ENCODE assay signal across 10 mouse cellular contexts in genomic region chr9:46003729-46004128, GRCm38 (mm10). TPM values are rescaled to one million over a fixed set of nuclear protein-coding genes. Genes with fewer than 3 reads are reported as not detected.
DNase-seq lines count a peak whose midpoint lies in the region; ATAC-seq lines count a peak whose summit lies in the region.
"Had no signal": no experiment of that assay in that cellular context is flagged by ENCODE, and none has a peak within 500 bp of the region (broad histone marks: within the 10 kb centered on the region; RNA-seq: fewer than 3 reads in every experiment).

No protein-coding gene starts in this region.

- intact Hi-C loops in left cerebral cortex, postnatal 36 days (cut with DNase I), result loop anchor here (2.0 kb wide), 2 partner anchors 187 to 243 kb away; no protein-coding TSS in a partner anchor

- no peak overlapping the region for H3K4me3 ChIP-seq in embryonic facial prominence, embryonic 11.5 days (ENCODE audit: low read depth, low read length)
- H3K4me3 ChIP-seq in hindbrain, embryonic 14.5 days (replicated peaks; ENCODE audit: low read length), result no peak overlapping the region
- H3K4me3 ChIP-seq: embryonic facial prominence, embryonic 15.5 days; neural tube, embryonic 13.5 days had no signal

- H3K27me3 ChIP-seq in embryonic facial prominence, embryonic 11.5 days (ENCODE audit: control insufficient read depth, insufficient read depth, low read length), result no peaks in the 10 kb centered on the region
- H3K27me3 ChIP-seq in hindbrain, embryonic 14.5 days (ENCODE audit: control insufficient read depth, insufficient read depth, low read length), result no peaks in the 10 kb centered on the region
- H3K27me3 ChIP-seq: embryonic facial prominence, embryonic 15.5 days; neural tube, embryonic 13.5 days had no signal

- H3K9ac ChIP-seq in embryonic facial prominence, embryonic 11.5 days (replicated peaks; ENCODE audit: low read length), result no peak overlapping the region
- no peak overlapping the region for H3K9ac ChIP-seq in hindbrain, embryonic 14.5 days
- H3K9ac ChIP-seq: embryonic facial prominence, embryonic 15.5 days; neural tube, embryonic 13.5 days had no signal

- no peak for ATAC-seq in embryonic facial prominence, embryonic 11.5 days (replicated peaks; ENCODE audit: insufficient number of reproducible peaks, low FRiP score, low TSS enrichment, low read depth)
- ATAC-seq in hindbrain, embryonic 14.5 days (ENCODE audit: low FRiP score), result no peak

- H3K36me3 ChIP-seq in embryonic facial prominence, embryonic 11.5 days (replicated peaks; ENCODE audit: control insufficient read depth, insufficient read depth, low read depth, low read length), result no peaks in the 10 kb centered on the region
- H3K36me3 ChIP-seq in hindbrain, embryonic 14.5 days (replicated peaks; ENCODE audit: control insufficient read depth, insufficient read depth), result no peaks in the 10 kb centered on the region
- H3K36me3 ChIP-seq: embryonic facial prominence, embryonic 15.5 days; neural tube, embryonic 13.5 days had no signal

- WGBS in embryonic facial prominence, embryonic 11.5 days, result 9% methylated on average over 7 of the region's 7 CpGs
- 7% methylated on average over 7 of the region's 7 CpGs for WGBS in hindbrain, embryonic 14.5 days

- H3K4me2 ChIP-seq in embryonic facial prominence, embryonic 11.5 days (ENCODE audit: low read depth, low read length), result no peak overlapping the region
- no peak overlapping the region for H3K4me2 ChIP-seq in hindbrain, embryonic 14.5 days (replicated peaks)
- H3K4me2 ChIP-seq: embryonic facial prominence, embryonic 15.5 days; neural tube, embryonic 13.5 days had no signal

- H3K4me1 ChIP-seq in embryonic facial prominence, embryonic 11.5 days (ENCODE audit: control insufficient read depth, insufficient read depth, low read length), result no peaks in the 10 kb centered on the region
- H3K4me1 ChIP-seq in hindbrain, embryonic 14.5 days (replicated peaks; ENCODE audit: control insufficient read depth, insufficient read depth, low read length), result no peaks in the 10 kb centered on the region
- H3K4me1 ChIP-seq: embryonic facial prominence, embryonic 15.5 days; neural tube, embryonic 13.5 days had no signal

- peak; percentile 75 to 90 for DNase-seq in layer of hippocampus, adult 18-20 months (ENCODE audit: low spot score in 2 of 2)
- no peak for DNase-seq in layer of hippocampus, adult 9-10 months (ENCODE audit: low spot score)
- peak; percentile 87 for DNase-seq in adrenal gland, postnatal 25 days
- peak; percentile 91 for DNase-seq in embryonic facial prominence, embryonic 11.5 days (ENCODE audit: low spot score)
- peak; percentile 97 for DNase-seq in hindbrain, embryonic 14.5 days (ENCODE audit: low spot score)
- DNase-seq in left cerebral cortex, postnatal 36 days (ENCODE audit: low spot score in 2 of 2), result peak; percentile 74 to 83
- peak; percentile 93 for DNase-seq in retina, embryonic 14.5 days (ENCODE audit: low spot score)
- peak; percentile 90 for DNase-seq in thymus, postnatal 4 days

- H3K9me3 ChIP-seq in embryonic facial prominence, embryonic 11.5 days (replicated peaks; ENCODE audit: control insufficient read depth, low read length), result no peaks in the 10 kb centered on the region
- no peaks in the 10 kb centered on the region for H3K9me3 ChIP-seq in hindbrain, embryonic 14.5 days (ENCODE audit: control insufficient read depth, low read length)
- H3K9me3 ChIP-seq: embryonic facial prominence, embryonic 15.5 days; neural tube, embryonic 13.5 days had no signal

- no peak overlapping the region for H3K27ac ChIP-seq in embryonic facial prominence, embryonic 11.5 days (replicated peaks; ENCODE audit: low read depth, low read length)
- no peak overlapping the region for H3K27ac ChIP-seq in hindbrain, embryonic 14.5 days
- H3K27ac ChIP-seq: embryonic facial prominence, embryonic 15.5 days; neural tube, embryonic 13.5 days had no signal

RNA-seq across cellular contexts. Expression of gene Pafah1b2, which starts 8.8 kb away (rescaled TPM):
- 100 to 1,000 TPM; 237 to 239 TPM for total RNA-seq in layer of hippocampus, adult 18-20 months (2021)
- 112 and 146 TPM in 2 replicates for total RNA-seq in adrenal gland, postnatal 25 days (2021)
- polyA plus RNA-seq in embryonic facial prominence, embryonic 11.5 days (2014; fragmentation: Nextera tagmentation; extraction: Ambion mirVana), result 227 and 229 TPM in 2 replicates
- polyA plus RNA-seq in hindbrain, embryonic 14.5 days (2014; fragmentation: Nextera tagmentation; extraction: Ambion mirVana), result 289 and 303 TPM in 2 replicates
- 100 to 1,000 TPM; 210 to 220 TPM for total RNA-seq in left cerebral cortex, postnatal 36 days (2021)

RNA-seq across cellular contexts. Expression of gene Sik3, which starts 8.9 kb away (rescaled TPM):
- total RNA-seq in layer of hippocampus, adult 18-20 months (2021), result 100 to 1,000 TPM; 143 to 147 TPM
- total RNA-seq in adrenal gland, postnatal 25 days (2021), result 57.3 and 63.2 TPM in 2 replicates
- 6.9 and 8.2 TPM in 2 replicates for polyA plus RNA-seq in embryonic facial prominence, embryonic 11.5 days (2014; fragmentation: Nextera tagmentation; extraction: Ambion mirVana)
- 10.9 and 11.0 TPM in 2 replicates for polyA plus RNA-seq in hindbrain, embryonic 14.5 days (2014; fragmentation: Nextera tagmentation; extraction: Ambion mirVana)
- total RNA-seq in left cerebral cortex, postnatal 36 days (2021), result 100 to 1,000 TPM; 119 to 130 TPM

RNA-seq across cellular contexts. Expression of gene Sidt2, which starts 48.7 kb away (rescaled TPM):
- 10 to 100 TPM; 69.1 to 76.4 TPM for total RNA-seq in layer of hippocampus, adult 18-20 months (2021)
- 286 and 328 TPM in 2 replicates for total RNA-seq in adrenal gland, postnatal 25 days (2021)
- polyA plus RNA-seq in embryonic facial prominence, embryonic 11.5 days (2014; fragmentation: Nextera tagmentation; extraction: Ambion mirVana), result 23.6 and 23.8 TPM in 2 replicates
- polyA plus RNA-seq in hindbrain, embryonic 14.5 days (2014; fragmentation: Nextera tagmentation; extraction: Ambion mirVana), result 48.9 and 55.3 TPM in 2 replicates
- 10 to 100 TPM; 82.3 to 88.8 TPM for total RNA-seq in left cerebral cortex, postnatal 36 days (2021)
